ENCODE assay signal across 19 mouse cellular contexts in the genomic region with DNA sequence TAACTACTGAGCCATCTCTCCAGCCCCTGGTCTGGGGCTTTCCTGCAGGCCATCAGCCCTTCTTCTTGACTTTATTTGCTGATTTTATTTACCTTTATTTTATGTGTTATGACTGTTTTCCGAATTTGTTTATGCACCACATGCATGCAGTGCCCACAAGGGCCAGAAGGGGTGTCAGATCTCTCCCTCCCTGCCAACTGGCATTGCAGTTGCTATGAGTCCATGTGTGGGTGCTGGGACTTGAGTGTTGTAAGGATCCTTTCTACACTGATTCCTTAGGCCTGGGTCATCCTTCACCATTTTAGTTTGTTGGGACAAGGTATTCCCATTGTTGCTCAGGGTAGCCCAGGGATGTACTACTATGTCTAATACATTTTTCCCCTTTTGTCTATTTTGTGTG. TPM values are rescaled to one million over a fixed set of nuclear protein-coding genes. Genes with fewer than 3 reads are reported as not detected.
DNase-seq lines count a peak whose midpoint lies in the region; TF ChIP-seq lines count a peak whose summit lies in the region.
"Had no signal": no experiment of that assay in that cellular context is flagged by ENCODE, and none has a peak within 500 bp of the region (broad histone marks: within the 10 kb centered on the region; RNA-seq: fewer than 3 reads in every experiment).

No protein-coding gene starts in this region.

- H3K27ac ChIP-seq in liver, adult 2 months (replicated peaks; ENCODE audit: insufficient read depth, low read depth, low read length), result no peak overlapping the region
- H3K27ac ChIP-seq: limb, embryonic 12.5 days; lung, embryonic 15.5 days; midbrain, embryonic 15.5 days; neural tube, embryonic 15.5 days had no signal

- 94% methylated on average over 1 of the region's 1 CpGs for WGBS in liver, adult 2 months

- no peak overlapping the region for H3K4me3 ChIP-seq in liver, adult 2 months (ENCODE audit: insufficient read depth, low read depth, low read length)
- H3K4me3 ChIP-seq in E14TG2a.4 (replicated peaks; ENCODE audit: low read length), result no peak overlapping the region
- H3K4me3 ChIP-seq: limb, embryonic 12.5 days; lung, embryonic 15.5 days; midbrain, embryonic 15.5 days; neural tube, embryonic 15.5 days had no signal

- no peak overlapping the region for H3K9ac ChIP-seq in liver, adult 2 months (ENCODE audit: low read depth, low read length)
- H3K9ac ChIP-seq: limb, embryonic 12.5 days; lung, embryonic 15.5 days; midbrain, embryonic 15.5 days; neural tube, embryonic 15.5 days had no signal

- H3K36me3 ChIP-seq in liver, adult 2 months (ENCODE audit: control insufficient read depth, insufficient read depth, low read length), result no peaks in the 10 kb centered on the region
- H3K36me3 ChIP-seq in E14TG2a.4 (ENCODE audit: insufficient read depth, low read length), result peaks cover 3% of the 10 kb centered on the region
- H3K36me3 ChIP-seq: lung, embryonic 15.5 days; midbrain, embryonic 15.5 days; neural tube, embryonic 15.5 days had no signal

- intact Hi-C loops in heart, postnatal 14 days (cut with DNase I), result no loop called here

- H3K79me2 ChIP-seq in liver, adult 2 months (ENCODE audit: control insufficient read depth, insufficient read depth, low read length), result no peaks in the 10 kb centered on the region

- H3K27me3 ChIP-seq in liver, adult 2 months (ENCODE audit: control insufficient read depth, insufficient read depth, low read length), result no peaks in the 10 kb centered on the region
- no peaks in the 10 kb centered on the region for H3K27me3 ChIP-seq in E14TG2a.4 (ENCODE audit: insufficient read depth, low read length)
- H3K27me3 ChIP-seq: limb, embryonic 12.5 days; lung, embryonic 15.5 days; midbrain, embryonic 15.5 days; neural tube, embryonic 15.5 days had no signal

- no peak for TF ChIP-seq POLR2A in liver, adult 2 months (IDR thresholded peaks at IDR 0.05; ENCODE audit: extremely low read depth, insufficient read depth, low read length)

- peak; percentile 20; the same call in 1 of the 2 replicates for TF ChIP-seq CTCF in liver, adult 2 months (IDR thresholded peaks at IDR 0.05; ENCODE audit: low read depth, low read length)
- TF ChIP-seq CTCF in E14TG2a.4 (conservative IDR thresholded peaks at IDR 0.05; ENCODE audit: low read length), result peak; percentile 49

- H3K4me1 ChIP-seq in liver, adult 2 months (ENCODE audit: control insufficient read depth, insufficient read depth, low read length), result no peaks in the 10 kb centered on the region
- H3K4me1 ChIP-seq in E14TG2a.4 (replicated peaks; ENCODE audit: low read depth, low read length), result peaks cover 33% of the 10 kb centered on the region
- H3K4me1 ChIP-seq: limb, embryonic 12.5 days; lung, embryonic 15.5 days; midbrain, embryonic 15.5 days; neural tube, embryonic 15.5 days had no signal

- no peaks in the 10 kb centered on the region for H3K9me3 ChIP-seq in E14TG2a.4 (ENCODE audit: low read length)
- H3K9me3 ChIP-seq: limb, embryonic 12.5 days; lung, embryonic 15.5 days; midbrain, embryonic 15.5 days; neural tube, embryonic 15.5 days had no signal

- DNase-seq in heart, adult 11 months, result peak; percentile 51
- DNase-seq in heart, postnatal 14 days, result no peak
- no peak for DNase-seq in liver, adult 2 months (ENCODE audit: extremely low read depth, low read depth, low spot score)
- DNase-seq in liver (no peak), R1 (ENCODE audit: low read depth, low spot score) (peak; percentile 61)
- DNase-seq in right cerebral cortex, postnatal 4 days, result no peak
- no peak for DNase-seq in embryo, embryonic 10.5 days (ENCODE audit: low spot score)
- DNase-seq: adrenal gland, postnatal 25 days; cerebellum, adult 11-12 months; cerebellum, postnatal 36 days; gastrocnemius, postnatal 10 days; heart, adult 18-20 months; kidney, adult 2 months; kidney, postnatal 14 days had no signal

RNA-seq across cellular contexts. Expression of a gene that starts 13.6 kb away (rescaled TPM):
- 10 to 100 TPM; 64.0 to 67.4 TPM for total RNA-seq in heart, postnatal 14 days (2021)
- 10.5 and 18.6 TPM in 2 replicates for total RNA-seq in liver, adult 2 months (2014; rRNA removed)
- polyA plus RNA-seq in liver, adult 2 months (2012; rRNA removed), result 18.3 and 18.4 TPM in 2 replicates

RNA-seq across cellular contexts. Expression of a gene that starts 22.9 kb away (rescaled TPM):
- total RNA-seq in heart, postnatal 14 days (2021), result 10 to 100 TPM; 50.0 to 62.5 TPM
- total RNA-seq in liver, adult 2 months (2014; rRNA removed), result 30.3 and 31.6 TPM in 2 replicates
- 29.0 and 47.9 TPM in 2 replicates for polyA plus RNA-seq in liver, adult 2 months (2012; rRNA removed)

RNA-seq across cellular contexts. Expression of a gene that starts 52.3 kb away (rescaled TPM):
- total RNA-seq in heart, postnatal 14 days (2021), result 10 to 100 TPM; 49.2 to 57.1 TPM
- total RNA-seq in liver, adult 2 months (2014; rRNA removed), result 25.2 and 26.7 TPM in 2 replicates
- polyA plus RNA-seq in liver, adult 2 months (2012; rRNA removed), result 40.5 and 62.0 TPM in 2 replicates

Comparison
In these comparisons a context has a peak if more than half of its experiments do, and no peak if none do; other contexts are left out.
1. DNase-seq: peak in heart, adult 11 months (single experiment) and R1 (single experiment); none in heart, postnatal 14 days (0 of 2), liver, adult 2 months (single experiment), liver (single experiment), right cerebral cortex, postnatal 4 days (single experiment) and embryo, embryonic 10.5 days (single experiment).